Mouse (Mus musculus): ENCODE results near the gene Shisa9.

The Shisa9 gene

DNA sequence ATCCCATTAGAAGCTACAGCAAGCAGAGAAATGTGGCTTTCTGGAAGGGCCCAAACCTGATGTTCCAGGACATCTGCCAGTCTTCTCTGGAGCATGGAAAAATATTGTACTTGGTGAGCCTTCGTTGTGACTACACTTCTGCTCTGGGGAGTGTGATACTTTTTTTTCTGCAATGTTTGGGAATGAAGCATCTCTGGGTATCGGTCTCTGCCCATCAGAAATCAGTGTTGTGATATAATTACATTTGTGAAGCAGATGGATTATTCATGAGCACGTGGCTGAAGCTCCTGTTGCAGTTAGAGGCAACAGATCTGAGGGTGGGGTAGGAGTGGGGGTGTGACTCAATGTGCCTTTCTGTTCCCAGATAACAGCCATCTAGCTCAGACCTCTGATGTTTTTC lies 218.2 kb downstream of the Shisa9 start:
- DNase-seq, result no peak

DNA sequence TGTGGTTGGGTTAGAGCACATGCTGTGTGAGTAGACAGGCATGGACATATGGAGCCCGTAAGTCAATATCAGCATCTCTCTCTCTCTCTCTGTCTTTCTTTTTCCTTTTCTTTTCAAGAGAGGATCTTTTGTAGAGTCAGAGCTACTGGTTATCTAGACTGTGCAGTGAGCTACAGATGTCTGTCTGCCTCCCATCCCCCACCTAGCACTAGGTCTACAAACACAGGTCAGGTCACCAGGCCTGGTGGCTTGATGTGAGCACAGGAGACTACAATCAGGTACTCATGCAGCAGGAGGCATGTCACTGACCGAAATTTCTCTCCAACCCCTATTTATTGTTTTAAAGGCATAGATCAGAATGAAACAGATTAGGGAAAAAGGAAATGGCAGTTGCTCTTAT lies 219.1 kb downstream of the Shisa9 start:
- no peak for DNase-seq

DNA sequence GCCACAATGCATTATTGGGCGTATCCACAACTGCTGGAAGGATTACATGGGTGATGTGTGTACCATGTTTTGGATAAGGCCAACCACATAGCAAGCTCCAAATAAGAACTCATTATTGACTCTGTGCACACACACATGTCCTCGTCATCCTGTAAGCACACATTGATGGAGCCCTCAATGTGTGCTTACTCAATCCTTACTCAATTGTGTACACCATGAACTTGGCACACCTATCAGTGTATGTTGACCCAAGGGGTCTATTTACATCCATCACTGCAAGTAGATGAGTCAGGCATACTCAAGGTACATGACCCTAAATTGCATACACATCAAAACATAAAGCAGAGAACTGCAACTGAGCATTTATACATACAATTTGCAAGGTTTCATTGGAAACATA lies 220.5 kb downstream of the Shisa9 start:
- no peak for DNase-seq

DNA sequence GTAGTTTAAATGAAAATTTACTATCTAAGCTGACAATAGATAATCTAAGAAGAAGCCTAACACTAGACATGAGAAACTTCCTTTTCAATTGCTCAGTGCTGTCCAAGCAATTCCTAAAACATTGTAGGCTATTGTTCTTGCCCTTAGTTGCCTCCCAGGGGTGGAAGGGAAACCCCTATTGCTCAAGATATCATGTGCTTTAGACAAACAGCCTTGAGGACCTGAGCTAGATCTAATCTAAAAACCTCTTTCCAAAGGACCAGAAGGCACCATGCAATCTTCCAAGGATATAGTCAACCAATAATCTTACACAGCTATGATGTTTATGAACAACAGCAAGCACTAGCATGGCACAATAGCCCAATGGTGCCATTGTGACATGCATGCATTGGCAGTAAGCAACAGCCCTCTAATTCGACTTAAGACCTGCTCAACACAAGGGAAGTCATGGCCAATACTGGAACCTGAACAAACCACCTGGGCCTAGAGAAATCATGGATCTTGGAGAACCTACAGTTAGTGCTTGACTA lies 222.6 kb downstream of the Shisa9 start:
- DNase-seq, result no peak

DNA sequence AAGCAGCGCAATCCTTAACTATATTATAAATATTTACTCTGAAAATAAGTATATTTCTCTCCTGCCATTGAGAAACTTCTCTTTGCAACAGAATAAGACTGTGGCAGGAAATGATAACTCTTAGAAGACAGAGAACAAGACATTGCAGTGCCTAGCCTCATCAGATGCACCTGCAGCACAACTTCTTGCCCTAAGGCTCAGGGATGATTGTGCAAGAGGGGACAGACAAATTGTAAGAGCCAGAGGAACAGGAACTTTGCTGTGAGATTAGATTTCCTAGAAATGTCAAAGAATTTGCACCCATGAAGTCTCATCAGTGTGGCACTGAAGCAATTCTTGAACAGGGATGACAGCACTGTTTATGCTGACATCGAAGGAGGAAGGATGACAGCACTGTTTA lies 223.0 kb downstream of the Shisa9 start:
- DNase-seq, result no peak

DNA sequence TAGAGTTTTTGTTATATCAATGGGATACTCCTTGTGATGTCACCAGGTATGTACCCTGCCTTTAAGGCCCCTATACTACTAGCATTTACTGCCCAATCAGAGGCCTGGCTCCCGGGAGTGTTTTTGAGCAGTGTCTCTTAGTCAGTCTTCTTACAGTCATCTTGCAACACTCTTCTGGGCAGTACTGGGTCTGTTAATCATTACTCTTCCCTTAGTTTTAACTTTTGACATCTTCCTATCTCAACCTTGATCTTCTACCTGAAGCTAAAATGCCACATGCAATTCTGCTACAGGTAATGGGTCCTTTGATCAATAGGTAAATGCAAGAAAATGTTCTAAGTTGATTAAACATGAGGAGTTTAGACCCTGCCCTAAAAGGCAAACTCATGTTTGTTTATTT lies 225.4 kb downstream of the Shisa9 start:
- no peak for DNase-seq

DNA sequence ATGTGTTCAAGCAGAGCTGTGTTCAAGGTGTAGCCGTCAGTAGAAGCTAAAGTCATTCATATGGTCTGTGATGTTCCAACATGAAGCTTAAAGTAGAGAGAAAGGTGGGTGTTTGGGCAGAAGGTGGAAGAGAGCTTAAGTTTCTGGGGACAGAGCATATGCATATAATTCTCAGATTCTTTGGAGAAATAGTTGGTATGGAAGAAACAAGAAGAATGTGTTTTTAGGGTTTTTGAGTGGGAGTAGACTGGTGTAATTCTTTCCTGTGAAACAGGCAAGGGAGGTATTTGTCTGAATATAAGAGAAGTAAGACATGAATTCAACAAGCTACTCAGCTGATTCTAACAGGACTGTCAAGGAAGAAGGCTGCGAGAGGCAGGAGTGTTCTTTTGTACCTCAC lies 225.9 kb downstream of the Shisa9 start:
- DNase-seq, result no peak

DNA sequence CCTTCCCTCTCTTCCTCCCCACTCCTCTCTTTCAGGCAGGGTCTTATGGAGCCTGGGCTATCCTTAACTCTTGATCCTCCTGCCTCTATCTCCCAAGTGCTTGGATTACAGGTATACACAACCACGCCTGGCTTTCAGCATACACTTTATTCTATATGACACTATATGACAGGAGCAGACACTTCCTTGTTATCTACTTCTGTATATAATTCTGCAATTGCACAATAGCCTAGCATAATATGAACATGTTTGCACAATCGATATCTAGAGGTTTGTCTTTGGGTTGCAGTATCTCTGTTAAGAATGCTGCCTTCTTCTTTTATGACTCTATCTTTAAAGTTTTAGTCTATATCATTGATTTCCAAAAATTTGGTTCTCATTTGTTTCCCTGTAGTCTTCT lies 230.1 kb downstream of the Shisa9 start:
- DNase-seq, result no peak

DNA sequence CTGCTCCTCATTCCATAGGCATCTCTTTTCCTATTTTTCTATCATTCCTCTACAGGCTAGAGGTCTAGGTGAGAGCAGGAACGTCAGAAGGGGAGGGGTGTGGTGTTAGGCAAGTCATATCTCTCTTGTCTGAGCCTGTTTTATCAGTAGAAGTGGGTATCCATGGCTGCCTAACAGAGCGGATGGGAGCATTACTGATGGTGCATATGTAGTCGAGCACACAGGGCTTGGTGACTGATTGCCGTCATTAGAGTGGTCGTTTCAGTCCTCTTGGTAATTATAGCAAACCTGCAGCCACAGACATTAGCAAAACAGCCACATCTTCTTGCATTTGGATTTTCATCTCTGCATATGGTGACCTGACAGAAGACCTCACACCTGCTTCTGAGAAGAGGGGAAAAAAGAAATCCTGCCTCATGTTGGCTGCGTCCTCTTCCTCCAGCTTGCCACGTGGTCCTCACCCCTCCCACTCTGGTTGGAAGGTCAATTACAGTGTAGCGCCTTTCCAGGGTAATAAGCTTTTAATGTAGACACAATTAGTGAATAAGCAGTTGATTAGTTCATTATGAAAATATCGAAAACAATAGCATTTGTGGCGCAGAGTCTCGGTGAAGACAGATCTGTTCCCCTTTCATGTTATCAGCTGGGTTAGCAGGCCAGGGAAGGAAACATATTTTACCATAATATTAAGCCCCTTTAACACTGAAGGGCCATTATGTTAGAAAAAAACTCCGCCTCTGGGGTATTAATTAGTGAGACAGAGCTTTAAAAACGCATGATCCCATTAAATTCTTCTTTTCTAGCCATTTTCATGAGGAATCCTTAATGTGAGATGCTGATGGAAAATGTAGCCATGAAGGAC lies 233.6 kb downstream of the Shisa9 start:
- no peak for DNase-seq

DNA sequence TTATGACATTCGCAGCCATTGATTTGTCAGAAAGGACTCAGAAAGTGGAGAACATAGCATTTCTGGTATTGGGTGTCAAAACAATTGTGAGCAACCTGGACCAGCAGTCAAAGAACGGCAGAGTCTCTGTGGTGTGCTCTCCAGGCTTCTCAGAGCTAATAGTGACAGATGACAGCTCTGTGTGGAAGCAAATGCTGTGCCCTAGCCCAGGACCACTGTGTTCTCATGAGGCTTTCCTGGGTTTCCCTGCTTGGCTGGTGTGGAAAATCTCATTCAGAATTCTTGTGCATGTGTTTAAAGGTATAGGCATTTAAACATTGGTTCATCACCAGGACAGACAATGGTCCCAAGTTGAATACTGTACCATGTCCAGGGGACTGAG lies 234.2 kb downstream of the Shisa9 start:
- no peak for DNase-seq

DNA sequence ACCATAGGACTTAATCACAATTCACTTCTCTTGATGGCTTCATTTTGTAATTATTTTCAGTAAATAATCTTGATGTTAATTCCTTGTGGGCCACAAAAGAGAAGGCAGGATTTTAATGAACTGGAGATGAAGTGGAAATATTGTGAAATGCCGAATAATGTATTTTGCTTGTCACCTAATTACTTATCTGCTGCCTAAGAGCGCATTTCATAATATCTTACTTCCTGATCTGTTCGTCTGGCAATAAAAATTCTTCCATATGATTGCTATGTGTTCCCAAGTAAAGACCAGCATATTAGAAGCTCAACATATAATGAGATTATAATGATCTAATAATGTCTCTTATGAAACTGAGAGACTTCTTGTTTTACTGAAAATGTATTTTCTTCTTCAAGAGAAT lies 235.9 kb downstream of the Shisa9 start:
- DNase-seq, result no peak

DNA sequence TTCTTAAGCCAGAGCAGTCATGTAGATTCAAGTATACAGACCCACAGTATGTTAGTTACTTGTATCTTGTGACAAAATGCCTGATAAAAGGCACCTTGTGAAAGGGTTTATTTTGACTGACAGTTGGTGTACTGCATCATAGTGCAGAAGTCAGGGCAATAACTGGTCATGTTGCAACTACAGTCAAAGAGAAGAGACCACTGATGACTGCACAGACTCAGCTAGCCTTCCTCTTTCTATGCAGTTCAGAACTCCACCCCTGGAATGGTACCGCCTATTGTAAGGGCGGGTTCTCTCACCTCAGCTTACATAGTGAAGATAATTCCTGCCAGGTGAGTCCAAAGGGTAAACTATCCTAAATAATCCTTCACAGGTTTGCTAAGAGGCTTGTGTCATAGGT lies 239.6 kb downstream of the Shisa9 start:
- DNase-seq, result no peak

DNA sequence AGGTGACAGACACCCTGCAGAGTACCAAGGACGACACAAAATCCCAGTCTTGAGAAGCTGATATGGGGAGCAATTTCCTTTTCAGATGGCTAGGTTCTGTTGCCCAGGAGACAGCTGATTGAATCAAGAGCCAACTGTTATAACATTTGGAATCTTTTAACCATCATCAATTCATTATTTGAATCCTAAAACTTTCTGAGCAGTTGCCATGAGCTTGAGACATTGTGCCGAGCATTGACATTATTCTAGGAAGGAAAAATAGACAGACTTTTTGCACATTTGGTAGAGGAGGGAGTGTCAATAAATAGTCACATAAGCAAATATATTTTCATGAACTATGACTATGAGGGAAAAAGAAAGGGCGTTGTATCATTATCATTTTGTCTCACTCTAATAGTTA lies 243.0 kb downstream of the Shisa9 start:
- no peak for DNase-seq

DNA sequence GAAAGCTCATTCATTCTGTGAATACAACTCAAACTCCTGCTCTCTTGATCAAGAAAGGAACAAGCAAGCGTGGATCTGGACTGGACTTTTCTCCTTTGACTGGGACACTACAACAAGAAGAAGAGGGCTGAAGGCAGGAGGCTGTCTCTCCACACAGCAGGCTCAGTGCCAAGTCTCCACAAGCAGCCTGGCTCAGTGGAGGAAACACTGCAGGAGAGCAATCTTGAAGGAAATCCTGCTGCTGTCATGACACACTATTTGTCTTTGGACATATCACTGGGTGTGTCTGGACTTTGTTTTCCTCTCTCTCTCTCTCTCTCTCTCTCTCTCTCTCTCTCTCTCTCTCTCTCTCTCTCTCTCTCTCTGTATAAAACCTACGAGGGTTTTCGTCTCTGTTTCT lies 249.4 kb downstream of the Shisa9 start:
- DNase-seq, result peak; percentile 20

DNA sequence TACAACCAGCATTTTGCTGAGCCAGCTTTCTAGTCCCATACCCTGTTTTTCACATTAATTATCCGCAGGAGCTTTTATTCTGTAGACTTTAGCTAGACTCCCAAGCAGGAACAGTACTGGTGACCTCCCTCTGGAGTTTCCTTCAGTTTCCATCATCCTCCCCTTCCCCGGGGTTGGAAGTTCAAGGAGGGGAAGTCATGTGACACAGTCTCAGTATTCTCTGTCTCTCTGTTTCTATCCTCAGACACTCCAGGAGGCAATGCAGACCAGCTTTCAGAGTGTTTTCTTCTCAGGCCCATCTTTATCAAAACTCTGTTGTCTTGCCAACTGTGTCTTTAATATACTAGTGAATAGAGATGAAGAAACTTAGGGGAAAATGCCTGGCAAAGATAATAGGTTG lies 250.4 kb downstream of the Shisa9 start:
- peak; percentile 26 for DNase-seq

DNA sequence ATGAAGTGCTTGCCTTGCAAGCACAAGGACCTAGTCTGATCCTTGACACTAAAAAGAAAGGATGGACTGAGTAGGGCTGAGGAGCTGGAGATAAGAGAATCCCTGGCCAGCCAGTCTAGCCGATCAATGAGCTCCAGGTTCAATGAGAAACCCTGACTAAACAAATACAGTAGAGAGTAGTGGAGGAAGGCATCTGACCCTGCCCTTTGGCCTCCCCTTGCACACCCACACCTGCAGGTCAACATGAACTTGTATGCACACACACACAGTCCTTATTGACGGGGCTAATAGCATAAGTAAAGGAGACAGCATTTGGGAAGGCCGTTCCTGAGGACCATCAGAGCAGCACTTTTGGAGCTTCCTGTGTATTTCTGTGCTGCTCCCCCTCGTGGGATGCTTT lies 254.7 kb downstream of the Shisa9 start:
- DNase-seq, result no peak

DNA sequence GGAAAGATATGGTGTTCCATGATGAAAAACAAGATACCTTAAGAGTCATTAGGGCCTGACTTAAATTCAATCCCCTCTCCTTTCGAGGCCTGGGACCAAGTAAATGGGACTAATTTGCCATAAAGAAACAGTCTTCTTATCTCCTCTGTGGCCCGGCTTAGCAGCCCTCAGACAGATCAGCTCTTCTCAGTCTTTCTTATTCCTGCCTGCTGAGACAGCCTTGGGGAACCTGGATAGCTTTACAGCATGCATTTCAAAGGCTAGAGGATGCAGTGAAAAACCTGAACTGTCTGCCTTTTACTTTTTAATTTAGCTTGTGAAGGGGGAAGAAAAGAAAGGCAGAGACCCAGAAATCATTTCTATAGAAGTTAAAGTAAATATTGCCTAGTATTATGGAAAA lies 275.4 kb downstream of the Shisa9 start:
- no peak for DNase-seq

DNA sequence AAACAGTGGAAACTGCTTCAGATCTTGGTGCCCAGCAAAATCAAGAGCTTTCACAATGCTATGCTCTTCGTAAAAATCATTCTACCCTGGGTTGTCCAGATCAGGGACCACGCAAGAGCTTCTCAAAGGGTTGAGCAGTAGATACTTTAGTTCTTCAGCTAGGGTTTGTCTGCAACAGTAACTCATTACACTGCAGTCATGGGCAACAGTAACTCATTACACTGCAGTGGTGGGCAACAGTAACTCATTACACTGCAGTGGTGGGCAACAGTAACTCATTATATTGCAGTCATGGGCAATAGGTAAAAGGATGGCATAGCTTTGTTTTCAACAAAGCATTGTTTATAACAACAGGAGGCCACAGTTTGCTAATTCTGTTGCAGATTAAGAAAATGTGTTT lies 281.9 kb downstream of the Shisa9 start:
- DNase-seq, result no peak

DNA sequence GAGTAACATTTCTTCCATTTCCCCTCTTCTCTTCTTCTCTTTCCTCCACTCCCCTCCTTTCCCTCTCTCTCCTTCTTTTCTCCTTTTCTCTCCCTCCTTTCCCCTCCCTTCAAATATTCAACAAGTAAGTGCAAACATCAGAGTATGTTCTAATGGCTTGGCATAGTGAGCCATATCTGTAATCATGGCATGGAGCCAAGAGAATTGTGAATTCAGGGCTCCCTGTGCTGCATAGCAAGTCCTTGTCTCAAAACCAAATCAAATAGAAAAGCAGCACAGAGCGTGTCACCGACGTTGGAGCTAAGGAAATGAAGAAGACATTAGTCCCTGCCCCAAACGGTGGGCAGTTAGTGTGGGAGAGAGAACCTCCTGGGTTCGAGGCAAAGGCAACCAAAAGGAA lies 316.6 kb downstream of the Shisa9 start:
- DNase-seq, result no peak

DNA sequence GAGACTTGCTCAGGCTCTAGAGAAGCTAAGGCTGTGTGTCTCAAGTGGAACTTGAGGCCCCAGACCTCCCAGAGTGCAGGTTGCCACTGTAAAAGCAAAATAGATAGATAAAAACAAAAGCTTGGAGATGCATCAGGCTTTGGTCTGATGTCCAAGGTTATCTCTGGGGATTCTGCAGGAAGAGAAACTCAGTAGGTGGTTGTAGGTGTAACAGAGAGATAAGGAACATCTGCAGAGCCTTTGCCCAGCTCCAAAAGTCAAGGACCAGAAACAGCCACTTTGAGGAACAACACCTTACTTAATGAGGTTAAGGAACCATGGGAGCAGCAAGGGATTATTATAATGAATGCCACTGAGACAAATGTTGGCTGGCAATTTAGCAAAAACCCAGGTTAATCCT lies 319.5 kb downstream of the Shisa9 start:
- no peak for DNase-seq

DNA sequence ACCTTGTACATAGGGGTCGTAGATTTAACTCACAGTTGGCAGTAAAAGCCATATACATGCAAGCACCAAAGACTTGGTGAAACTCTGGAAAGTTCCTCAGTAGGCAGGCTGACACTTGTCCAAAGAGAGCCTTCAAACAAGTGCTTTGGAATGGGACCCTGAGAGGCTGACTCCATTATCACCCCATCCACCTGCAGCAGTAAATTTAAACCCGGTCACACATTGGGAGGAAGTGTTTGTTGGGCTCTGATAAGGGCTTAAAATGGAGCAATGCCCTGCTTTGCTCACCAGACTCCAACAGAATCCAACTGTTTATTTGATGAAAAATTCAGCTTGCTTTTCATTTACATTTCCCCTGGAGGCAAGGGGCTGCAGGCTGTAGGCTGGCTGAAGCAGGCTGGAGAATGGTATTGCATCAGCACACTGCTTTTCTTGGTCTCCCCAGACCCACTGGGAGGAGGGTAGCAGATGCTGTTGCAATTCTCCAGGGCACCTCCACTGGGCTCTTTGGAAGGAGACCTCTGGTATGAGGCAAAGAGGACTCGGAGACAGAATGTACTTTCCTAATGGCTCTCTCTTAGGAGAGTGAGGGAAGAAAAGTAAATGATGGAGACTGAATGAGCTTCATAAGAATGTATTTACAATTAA lies 323.5 kb downstream of the Shisa9 start:
- DNase-seq, result no peak

DNA sequence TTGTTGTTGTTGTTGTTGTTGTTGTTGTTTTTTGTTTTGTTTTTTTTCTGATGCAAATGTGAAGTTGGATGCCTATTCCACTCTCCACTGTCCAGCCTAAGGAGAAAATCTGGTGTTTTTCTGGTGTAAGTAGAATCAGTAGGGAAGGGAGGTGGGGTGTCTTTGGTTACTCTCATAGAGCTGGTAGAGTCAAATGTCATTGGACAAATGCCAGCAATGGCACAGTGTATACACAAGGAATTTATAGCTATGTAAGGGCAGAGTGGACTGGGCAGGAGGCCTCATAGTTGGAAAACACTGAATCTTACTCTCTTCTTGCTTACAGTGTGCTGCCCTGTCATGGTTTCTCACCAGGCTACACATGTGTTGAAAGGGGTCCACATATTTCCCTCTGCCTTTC lies 325.9 kb downstream of the Shisa9 start:
- no peak for DNase-seq

DNA sequence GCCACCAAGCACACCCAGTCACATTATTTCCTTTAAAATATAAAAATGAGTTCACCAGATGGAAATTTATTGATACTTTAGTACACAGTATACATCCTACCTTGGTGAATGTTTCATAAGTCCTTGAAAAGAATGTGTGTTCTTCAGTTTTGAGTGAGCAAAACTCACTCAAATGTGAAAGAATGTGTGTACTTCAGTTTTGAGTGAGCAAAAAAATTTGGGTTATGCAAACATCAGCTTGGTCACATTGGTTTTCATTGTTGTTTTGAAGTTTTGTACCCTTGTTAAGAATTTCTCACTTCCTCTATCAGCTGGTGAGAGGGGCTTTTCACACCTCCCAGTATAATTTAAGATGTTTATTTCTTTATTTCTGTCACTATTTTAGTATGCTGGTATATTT lies 331.7 kb downstream of the Shisa9 start:
- DNase-seq, result no peak
